Mouse (Mus musculus): Measurements from ENCODE around the gene Hist1h3c. TPM values are rescaled to one million over a fixed set of nuclear protein-coding genes. Genes with fewer than 3 reads are reported as not detected.
A peak's percentile ranks its signal among the peaks of the same experiment; 100 is the strongest.
"Not testable (repeated sequence)": the region's sequence is repeated elsewhere in the genome, so short reads cannot be mapped to it uniquely, and the experiment has no call there.

Gene Hist1h3c
- total RNA-seq, 2 experiments from 2014 or later = 5.0 to 7.1 TPM

GRCm38 (mm10) chr13:23739922-23740252, 5.5 kb downstream of the Hist1h3c start:
- DNase-seq = no peak

- DNase-seq = peak; percentile 94
Observed at GRCm38 (mm10) chr13:23739069-23739921, 6.1 kb downstream of the Hist1h3c start.

GRCm38 (mm10) chr13:23738677-23739068, 6.7 kb downstream of the Hist1h3c start, which contains the start of gene Hist1h1c:
Gene Hist1h1c (plus strand): TSS chr13:23738808.
- peak; percentile 89 for DNase-seq

GRCm38 (mm10) chr13:23738041-23738440, 7.4 kb downstream of the Hist1h3c start:
- no peak for DNase-seq

- DNase-seq = no peak
Observed at GRCm38 (mm10) chr13:23737091-23737490, 8.3 kb downstream of the Hist1h3c start.

GRCm38 (mm10) chr13:23732156-23732804, 13.1 kb downstream of the Hist1h3c start:
- no peak for DNase-seq

- DNase-seq = no peak
Observed at GRCm38 (mm10) chr13:23730479-23730878, 14.9 kb downstream of the Hist1h3c start.

- DNase-seq = no peak
Observed at GRCm38 (mm10) chr13:23729706-23730105, 15.7 kb downstream of the Hist1h3c start.

GRCm38 (mm10) chr13:23729192-23729525, 16.2 kb downstream of the Hist1h3c start:
- DNase-seq = no peak

- no peak for DNase-seq
Observed at GRCm38 (mm10) chr13:23728472-23729191, 16.8 kb downstream of the Hist1h3c start.

- DNase-seq = no peak
Observed at GRCm38 (mm10) chr13:23725213-23725612, 20.2 kb downstream of the Hist1h3c start.

GRCm38 (mm10) chr13:23724239-23724638, 21.2 kb downstream of the Hist1h3c start:
- no peak for DNase-seq

- not testable (repeated sequence) for DNase-seq
Observed at GRCm38 (mm10) chr13:23717593-23718245, 27.7 kb downstream of the Hist1h3c start.

- no peak for DNase-seq
Observed at GRCm38 (mm10) chr13:23717176-23717575, 28.2 kb downstream of the Hist1h3c start.

- DNase-seq = no peak
Observed at GRCm38 (mm10) chr13:23716261-23717042, 28.9 kb downstream of the Hist1h3c start.

- DNase-seq = peak; percentile 51
Observed at GRCm38 (mm10) chr13:23710374-23711089, 34.9 kb downstream of the Hist1h3c start, which contains the start of gene Hfe. Gene Hfe (minus strand): TSS chr13:23710854.

GRCm38 (mm10) chr13:23709714-23710373, 35.6 kb downstream of the Hist1h3c start:
- no peak for DNase-seq

- DNase-seq = no peak
Observed at GRCm38 (mm10) chr13:23708654-23709053, 36.7 kb downstream of the Hist1h3c start.

- DNase-seq = no peak
Observed at GRCm38 (mm10) chr13:23708041-23708440, 37.4 kb downstream of the Hist1h3c start.

- DNase-seq = no peak
Observed at GRCm38 (mm10) chr13:23706771-23707170, 38.6 kb downstream of the Hist1h3c start.
